Mouse (Mus musculus) liver, adult 2 months (tissue): Measurements from ENCODE around the gene Zfp622.

ENCODE experiments used
- CTCF ChIP-seq: fragments of 200-500 bp; IDR thresholded peaks from 2 replicates; pipeline ENCODE4 v1.5.1; 2011; ENCODE audit warnings: low read depth, low read length, control low read depth
- POLR2A ChIP-seq: fragments of 200-500 bp; IDR thresholded peaks from 2 replicates; pipeline ENCODE4 v1.6.1; 2011; ENCODE audit warnings: low read length, control low read depth; ENCODE audit not compliant: insufficient read depth; ENCODE audit errors: extremely low read depth

GRCm38 (mm10) chr15:25949696-25950095 lies 34.5 kb upstream of the Zfp622 start:
- no peak for TF ChIP-seq CTCF
- no peak for TF ChIP-seq POLR2A
